Mouse (Mus musculus) testis, adult 2 months (tissue): ENCODE results near the gene Prph. TPM values are rescaled to one million over a fixed set of nuclear protein-coding genes. Genes with fewer than 3 reads are reported as not detected.

Source experiments
- H3K27ac ChIP-seq: fragments of 200-500 bp; 2 replicates; pipeline ENCODE4 v1.5.1; 2012; ENCODE audit warnings: low read depth, low read length; ENCODE audit not compliant: control insufficient read depth, insufficient read depth
- H3K27me3 ChIP-seq: fragments of 200-500 bp; 2 replicates; pipeline ENCODE4 v1.6.1; 2012; ENCODE audit warnings: mild to moderate bottlenecking, low read length, moderate library complexity; ENCODE audit not compliant: control insufficient read depth, insufficient read depth
- H3K36me3 ChIP-seq: fragments of 200-500 bp; 2 replicates; pipeline ENCODE4 v1.6.1; 2012; ENCODE audit warnings: mild to moderate bottlenecking, low read length; ENCODE audit not compliant: control insufficient read depth, insufficient read depth
- H3K4me1 ChIP-seq: fragments of 200-500 bp; 2 replicates; pipeline ENCODE4 v1.6.1; 2012; ENCODE audit warnings: low read length; ENCODE audit not compliant: control insufficient read depth, insufficient read depth
- H3K4me3 ChIP-seq: fragments of 200-500 bp; 2 replicates; pipeline ENCODE4 v1.5.1; 2012; ENCODE audit warnings: low read depth, mild to moderate bottlenecking, low read length, moderate library complexity, mixed read lengths; ENCODE audit not compliant: control insufficient read depth
- CTCF ChIP-seq: fragments of 200-500 bp; IDR thresholded peaks from 2 replicates; pipeline ENCODE4 v1.5.1; 2012; ENCODE audit warnings: low read depth, mild to moderate bottlenecking, inconsistent platforms, low read length, moderate library complexity; ENCODE audit not compliant: control insufficient read depth, insufficient read depth, insufficient replicate concordance
- POLR2A ChIP-seq: fragments of 200-500 bp; IDR thresholded peaks from 2 replicates; pipeline ENCODE4 v1.6.1; 2012; ENCODE audit warnings: low read depth, mild to moderate bottlenecking, inconsistent platforms, low read length, moderate library complexity; ENCODE audit not compliant: control insufficient read depth
- polyA plus RNA-seq: library from polyadenylated mRNA; depleted of rRNA; stranded (reverse); fragments of >200 nt; gene quantifications from 2 replicates; pipeline ENCODE4 v1.2.3, GENCODE M21; 2012

Prph gene
- polyA plus RNA-seq, 1 experiment = 0.36 TPM

DNA sequence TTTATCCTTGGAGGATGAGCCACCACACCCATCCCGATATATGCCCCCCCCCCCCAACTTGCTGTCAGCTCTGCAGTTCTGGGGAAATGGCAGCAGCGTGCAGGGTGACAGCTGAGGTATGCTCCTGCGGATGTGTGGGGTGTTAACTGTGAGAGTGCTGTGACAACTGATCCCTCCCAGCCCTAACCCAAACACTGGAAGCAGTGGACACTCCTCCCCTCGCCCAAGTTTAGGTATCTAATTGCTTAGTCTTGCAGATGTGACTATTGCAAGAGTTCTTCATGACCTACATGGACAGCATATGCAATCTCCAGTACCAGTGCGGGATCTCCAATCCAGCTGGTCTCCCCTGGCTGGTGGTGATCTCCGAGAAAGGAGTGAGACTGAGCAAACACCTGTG, 40.4 kb downstream of the Prph start:
- TF ChIP-seq CTCF (no peak), POLR2A (no peak)
- no peaks in the 10 kb centered on the region for H3K36me3 ChIP-seq
- H3K27me3 ChIP-seq = peaks cover 26% of the 10 kb centered on the region
- H3K4me3 ChIP-seq = no peak overlapping the region
- H3K4me1 ChIP-seq = peaks cover 24% of the 10 kb centered on the region
- no peak overlapping the region for H3K27ac ChIP-seq

DNA sequence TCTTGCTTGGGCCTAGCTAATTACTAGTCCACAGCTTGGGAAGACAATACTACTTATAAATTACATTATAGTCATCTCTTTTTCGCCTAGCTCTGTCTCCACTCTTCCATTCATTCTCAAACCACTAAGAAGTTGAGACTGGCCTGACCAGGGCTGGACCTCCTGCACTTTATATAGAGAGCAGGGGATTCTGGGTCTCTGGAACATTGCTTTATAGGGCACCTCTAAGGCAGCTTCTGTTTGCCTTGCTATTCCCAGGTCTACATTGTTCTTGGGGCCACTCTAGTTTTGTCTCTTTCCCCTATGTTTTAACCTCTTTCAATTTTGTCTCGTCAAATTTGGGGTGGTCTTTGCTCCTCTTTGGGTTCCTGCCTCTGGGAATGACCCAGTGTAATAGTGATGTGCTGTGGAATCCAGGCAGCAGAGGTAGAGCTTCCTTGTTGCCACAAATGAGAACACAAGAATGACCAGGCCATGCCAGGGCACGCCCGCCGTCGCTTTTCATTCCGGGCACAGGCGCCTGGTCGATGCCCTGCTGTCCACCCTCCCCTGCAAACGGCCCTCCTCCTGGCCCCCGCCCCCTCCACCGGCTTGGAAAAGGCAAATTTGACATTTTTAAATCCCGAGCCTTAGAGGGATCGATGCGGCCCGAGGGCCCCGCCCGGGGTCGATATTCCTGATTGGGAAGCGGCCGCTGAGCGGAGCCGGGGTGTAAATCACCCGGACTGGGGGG, 41.3 kb downstream of the Prph start:
- Histone ChIP-seq H3K36me3 (no peaks in the 10 kb centered on the region), H3K27ac (no peak overlapping the region), H3K4me3 (peak overlapping the region; percentile 46; the same call in 1 of the 2 replicates), H3K4me1 (peaks cover 24% of the 10 kb centered on the region), H3K27me3 (peaks cover 26% of the 10 kb centered on the region)
- TF ChIP-seq CTCF (no peak), POLR2A (no peak)

DNA sequence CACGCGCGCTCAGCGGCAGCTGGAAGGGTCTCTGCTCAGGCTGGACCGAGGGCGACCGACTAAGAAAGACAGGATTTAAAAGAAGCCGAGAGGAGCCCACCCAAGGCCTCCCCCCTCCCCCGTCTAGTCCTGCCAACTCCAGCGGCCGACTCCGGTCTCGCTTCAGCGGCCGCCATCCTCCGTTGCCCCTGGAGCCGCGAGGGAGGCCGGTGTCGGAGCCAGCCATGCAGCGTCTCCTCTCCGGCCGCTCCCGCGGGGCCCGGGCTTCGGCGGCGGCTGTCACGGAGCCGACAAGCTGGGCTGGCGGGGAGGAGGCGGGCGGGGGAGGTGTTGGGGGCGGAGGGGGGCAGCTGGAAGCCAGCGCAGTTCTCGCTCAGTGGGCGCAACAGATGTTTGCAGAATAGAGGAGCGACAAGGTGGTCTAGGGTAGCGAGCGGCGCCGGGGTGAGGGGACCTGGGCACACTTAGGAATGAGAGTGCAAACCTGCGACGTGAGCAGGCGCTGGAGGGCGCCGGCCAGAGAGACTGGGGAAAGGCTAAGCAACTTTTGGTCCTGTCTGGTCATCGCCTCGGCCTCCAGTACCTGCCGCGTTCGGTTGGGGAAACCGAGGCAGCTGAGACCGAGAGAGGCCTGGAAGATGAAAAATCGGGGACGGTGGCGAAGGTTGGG, 42.0 kb downstream of the Prph start:
- Histone ChIP-seq H3K36me3 (no peaks in the 10 kb centered on the region), H3K4me1 (peaks cover 24% of the 10 kb centered on the region), H3K4me3 (peak overlapping the region; percentile 61), H3K27me3 (peaks cover 26% of the 10 kb centered on the region), H3K27ac (no peak overlapping the region)
- TF ChIP-seq POLR2A (no peak), CTCF (no peak)

DNA sequence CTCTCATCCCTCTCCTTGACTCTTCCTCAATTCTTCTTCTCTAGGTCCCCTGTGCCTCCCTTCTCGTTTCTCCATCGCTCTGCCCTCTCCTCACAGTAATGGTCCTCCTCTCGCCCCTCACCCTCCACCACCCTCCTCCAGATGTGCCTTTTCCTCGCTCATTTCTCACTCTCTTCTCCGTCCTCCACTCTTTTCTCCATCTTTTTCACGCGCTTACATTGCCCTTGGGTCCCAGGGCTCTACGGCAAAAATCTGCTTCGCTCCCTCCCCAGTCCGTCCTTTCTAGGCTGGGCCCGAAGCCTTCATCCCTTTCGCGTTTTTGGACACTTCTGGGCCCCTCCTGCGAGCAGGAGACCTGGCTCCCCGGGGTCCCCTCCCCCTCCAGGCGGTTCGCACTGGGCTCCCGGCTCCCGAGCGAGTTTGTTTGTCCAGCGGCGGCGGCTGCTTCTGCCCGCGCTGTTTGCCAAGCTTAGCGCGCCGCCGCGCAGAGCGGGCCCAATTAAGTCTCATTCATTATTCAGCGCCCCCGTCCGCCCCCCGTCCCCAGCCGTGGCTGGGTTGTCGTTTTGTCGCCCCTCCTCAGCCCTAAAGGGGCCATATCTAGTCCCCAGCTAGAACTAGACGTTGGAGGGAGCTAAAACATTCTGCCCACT, 43.0 kb downstream of the Prph start:
- Histone ChIP-seq H3K27me3 (peaks cover 23% of the 10 kb centered on the region), H3K27ac (no peak overlapping the region), H3K4me1 (peaks cover 21% of the 10 kb centered on the region), H3K36me3 (no peaks in the 10 kb centered on the region), H3K4me3 (peak overlapping the region; percentile 66)
- no peak for TF ChIP-seq CTCF
- TF ChIP-seq POLR2A = no peak

DNA sequence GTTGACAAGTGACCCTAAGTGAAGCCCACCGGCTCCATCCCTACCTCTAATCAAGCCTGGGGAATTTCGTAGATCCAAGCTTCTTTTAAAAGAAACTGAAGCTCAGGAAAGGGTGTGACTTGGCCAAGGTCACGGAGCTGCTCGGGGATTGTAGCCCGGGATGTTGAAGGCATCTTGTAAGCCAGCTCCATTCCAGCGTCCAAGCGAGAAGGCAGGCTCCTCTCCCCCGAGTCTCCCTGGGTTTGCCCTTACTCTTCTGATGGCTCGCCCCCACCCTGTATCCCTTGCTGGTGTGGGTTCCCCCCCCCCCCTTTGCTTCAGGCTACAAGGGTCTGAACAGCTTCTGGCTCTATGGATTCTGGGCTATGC, 43.5 kb downstream of the Prph start:
- H3K4me1 ChIP-seq = peaks cover 19% of the 10 kb centered on the region
- TF ChIP-seq CTCF = no peak
- TF ChIP-seq POLR2A = no peak
- no peaks in the 10 kb centered on the region for H3K36me3 ChIP-seq
- peaks cover 23% of the 10 kb centered on the region for H3K27me3 ChIP-seq
- no peak overlapping the region for H3K27ac ChIP-seq
- H3K4me3 ChIP-seq = peak overlapping the region; percentile 66

DNA sequence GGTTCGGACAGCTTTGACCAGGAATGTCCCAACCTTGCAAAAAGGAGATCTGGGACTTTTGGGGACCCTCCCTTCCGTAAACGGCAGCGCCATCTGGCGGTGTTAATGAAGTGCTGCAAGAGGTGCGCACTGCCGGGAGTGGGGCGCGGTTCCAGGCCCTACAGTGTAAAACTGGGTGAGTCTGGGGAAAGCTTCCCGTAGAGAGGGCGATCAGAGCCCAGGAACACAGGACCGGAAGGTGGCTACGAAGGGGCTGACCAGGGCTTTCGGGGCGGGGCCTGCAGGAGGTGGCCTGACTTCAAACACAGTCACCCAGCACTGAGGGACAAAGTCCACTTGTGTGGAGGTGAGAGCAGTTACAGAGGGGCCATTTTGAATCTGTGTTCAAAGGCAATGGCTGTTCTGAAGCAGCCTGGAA, 44.2 kb downstream of the Prph start:
- Histone ChIP-seq H3K4me1 (peaks cover 19% of the 10 kb centered on the region), H3K4me3 (peak overlapping the region; percentile 63), H3K36me3 (no peaks in the 10 kb centered on the region), H3K27me3 (peaks cover 23% of the 10 kb centered on the region), H3K27ac (no peak overlapping the region)
- TF ChIP-seq CTCF (peak; percentile 82; the same call in 1 of the 2 replicates), POLR2A (no peak)

DNA sequence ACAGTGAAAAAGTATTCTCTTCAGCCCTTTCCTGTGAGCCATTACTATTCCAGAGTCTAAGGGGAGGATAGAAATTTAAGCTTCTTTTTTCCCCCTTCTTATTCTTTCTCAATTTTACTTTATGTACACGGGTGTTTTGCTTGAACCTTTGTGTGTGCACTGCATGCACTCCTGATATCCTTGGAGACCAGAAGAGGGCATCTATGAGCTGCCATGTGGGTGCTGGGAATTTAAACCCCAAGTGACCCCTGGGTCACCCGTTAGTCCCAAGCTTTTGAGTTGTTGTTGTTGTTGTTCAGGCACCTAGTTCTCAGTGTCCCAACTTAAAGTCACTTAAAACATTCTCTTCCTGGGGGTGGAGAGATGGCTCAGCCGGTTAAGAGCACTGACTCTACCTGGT, 45.0 kb downstream of the Prph start:
- no peak for TF ChIP-seq POLR2A
- TF ChIP-seq CTCF = no peak
- Histone ChIP-seq H3K4me1 (peaks cover 14% of the 10 kb centered on the region), H3K36me3 (no peaks in the 10 kb centered on the region), H3K27ac (no peak overlapping the region), H3K27me3 (peaks cover 21% of the 10 kb centered on the region), H3K4me3 (no peak overlapping the region)
